Mouse (Mus musculus) cortical plate, adult 2 months (tissue): Measurements from ENCODE around the gene Cog1. TPM values are rescaled to one million over a fixed set of nuclear protein-coding genes. Genes with fewer than 3 reads are reported as not detected.

ENCODE experiments used
- H3K27ac ChIP-seq: fragments of 200-500 bp; 2 replicates; pipeline ENCODE4 v1.5.1; 2012; ENCODE audit warnings: low read length, control low read depth, inconsistent platforms; ENCODE audit not compliant: insufficient read depth
- H3K4me1 ChIP-seq: fragments of 200-500 bp; 2 replicates; pipeline ENCODE4 v1.6.1; 2011; ENCODE audit warnings: low read length; ENCODE audit not compliant: control insufficient read depth, insufficient read depth
- H3K4me3 ChIP-seq: fragments of 200-500 bp; 2 replicates; pipeline ENCODE4 v1.5.1; 2011; ENCODE audit warnings: mild to moderate bottlenecking, low read length, control low read depth; ENCODE audit not compliant: insufficient read depth
- CTCF ChIP-seq: fragments of 200-500 bp; IDR thresholded peaks from 2 replicates; pipeline ENCODE4 v1.5.1; 2011; ENCODE audit warnings: mild to moderate bottlenecking, control low read depth, low read length; ENCODE audit not compliant: insufficient read depth; ENCODE audit errors: extremely low read depth
- POLR2A ChIP-seq: fragments of 200-500 bp; IDR thresholded peaks from 2 replicates; pipeline ENCODE4 v1.6.1; 2011; ENCODE audit warnings: mild to moderate bottlenecking, low read length, control low read depth; ENCODE audit not compliant: insufficient read depth; ENCODE audit errors: extremely low read depth
- polyA plus RNA-seq: library from polyadenylated mRNA; depleted of rRNA; stranded (reverse); fragments of >200 nt; gene quantifications from 2 replicates; pipeline ENCODE4 v1.2.3, GENCODE M21; 2012

Gene Cog1
- polyA plus RNA-seq, 1 experiment, result 70.6 TPM

DNA sequence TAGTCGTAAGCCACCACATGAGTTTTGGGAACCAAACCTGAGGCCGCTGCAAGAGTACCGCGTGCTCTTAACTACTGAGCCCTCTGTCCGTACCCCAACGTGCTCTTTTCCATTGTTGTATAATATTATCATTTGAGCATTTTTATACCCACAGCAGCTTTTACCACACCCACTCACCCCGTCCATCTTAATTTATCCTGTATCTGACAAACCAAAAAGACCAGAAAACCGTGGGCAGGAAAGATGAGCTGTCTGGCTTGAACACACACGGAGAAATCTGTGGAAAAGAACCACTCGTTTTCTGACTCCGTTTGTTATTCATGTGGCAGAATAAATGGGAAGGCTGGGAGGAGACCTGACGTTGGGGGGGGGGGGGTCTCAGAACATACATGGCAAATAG lies 41.5 kb downstream of the Cog1 start:
- H3K4me1 ChIP-seq, result peaks cover 7% of the 10 kb centered on the region
- no peak overlapping the region for H3K27ac ChIP-seq
- TF ChIP-seq CTCF, result no peak
- no peak for TF ChIP-seq POLR2A
- no peak overlapping the region for H3K4me3 ChIP-seq

DNA sequence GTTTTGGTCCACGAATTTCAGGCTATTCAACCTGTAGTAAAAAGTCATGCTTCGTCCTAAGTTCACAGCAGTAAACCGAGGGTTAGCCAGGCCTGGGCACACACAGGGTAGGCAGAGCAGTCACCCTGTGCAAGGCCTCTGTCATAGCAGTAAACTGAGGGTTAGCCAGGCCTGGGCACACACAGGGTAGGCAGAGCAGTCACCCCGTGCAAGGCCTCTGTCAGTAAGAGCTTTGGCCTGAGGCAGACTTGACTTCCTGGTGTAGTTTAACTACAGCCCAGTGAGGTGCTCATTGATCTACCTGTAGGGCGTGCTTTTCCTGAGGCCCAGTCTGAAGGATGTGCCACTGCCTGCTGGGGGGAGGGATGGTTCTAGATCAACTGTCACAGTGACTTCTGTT lies 42.3 kb downstream of the Cog1 start:
- H3K4me1 ChIP-seq, result peaks cover 7% of the 10 kb centered on the region
- H3K4me3 ChIP-seq, result no peak overlapping the region
- no peak overlapping the region for H3K27ac ChIP-seq
- TF ChIP-seq POLR2A, result no peak
- TF ChIP-seq CTCF, result no peak

DNA sequence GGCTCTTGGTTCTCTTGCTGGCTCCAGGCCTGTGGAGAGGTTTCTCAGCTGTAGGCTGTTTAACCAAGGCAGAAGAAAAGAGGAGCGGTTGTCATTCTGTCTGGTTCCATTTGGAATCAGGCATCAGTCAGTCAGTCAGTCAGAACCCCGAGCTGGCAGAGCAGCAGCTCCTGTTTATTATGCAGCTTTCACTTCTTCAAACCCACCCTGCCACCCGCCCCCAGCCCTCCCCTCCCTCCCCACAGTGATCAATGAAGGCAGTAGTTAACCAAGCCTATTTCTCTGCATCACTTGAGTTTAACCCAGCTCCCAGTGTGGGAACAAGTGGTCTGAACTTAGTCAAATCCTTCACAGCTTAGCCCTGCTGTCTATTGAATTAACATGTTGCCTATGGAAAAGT lies 42.9 kb downstream of the Cog1 start:
- Histone ChIP-seq H3K4me3 (no peak overlapping the region), H3K27ac (no peak overlapping the region), H3K4me1 (peaks cover 7% of the 10 kb centered on the region)
- TF ChIP-seq CTCF (no peak), POLR2A (no peak)

DNA sequence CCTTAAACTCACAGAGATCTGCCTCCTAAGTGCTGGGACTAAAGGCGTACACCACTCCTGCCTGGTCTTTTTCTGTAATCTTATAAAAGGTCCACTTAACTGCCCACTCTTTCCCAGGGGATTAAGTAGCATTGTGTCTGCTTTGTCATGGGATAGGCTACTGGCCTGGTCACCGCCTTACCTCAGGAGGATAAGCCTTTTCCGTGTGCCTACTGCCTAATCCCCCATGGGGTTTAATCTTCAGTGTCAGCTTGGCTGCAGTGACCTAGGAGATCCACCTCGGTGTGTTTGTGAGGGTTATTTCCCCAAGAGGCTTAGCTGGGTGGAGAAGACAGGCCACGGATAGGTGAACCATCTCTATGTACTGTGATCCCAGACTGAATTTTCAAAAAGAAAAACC lies 48.6 kb downstream of the Cog1 start:
- TF ChIP-seq CTCF, result no peak
- no peak for TF ChIP-seq POLR2A
- no peaks in the 10 kb centered on the region for H3K4me1 ChIP-seq
- H3K27ac ChIP-seq, result no peak overlapping the region
- H3K4me3 ChIP-seq, result no peak overlapping the region

DNA sequence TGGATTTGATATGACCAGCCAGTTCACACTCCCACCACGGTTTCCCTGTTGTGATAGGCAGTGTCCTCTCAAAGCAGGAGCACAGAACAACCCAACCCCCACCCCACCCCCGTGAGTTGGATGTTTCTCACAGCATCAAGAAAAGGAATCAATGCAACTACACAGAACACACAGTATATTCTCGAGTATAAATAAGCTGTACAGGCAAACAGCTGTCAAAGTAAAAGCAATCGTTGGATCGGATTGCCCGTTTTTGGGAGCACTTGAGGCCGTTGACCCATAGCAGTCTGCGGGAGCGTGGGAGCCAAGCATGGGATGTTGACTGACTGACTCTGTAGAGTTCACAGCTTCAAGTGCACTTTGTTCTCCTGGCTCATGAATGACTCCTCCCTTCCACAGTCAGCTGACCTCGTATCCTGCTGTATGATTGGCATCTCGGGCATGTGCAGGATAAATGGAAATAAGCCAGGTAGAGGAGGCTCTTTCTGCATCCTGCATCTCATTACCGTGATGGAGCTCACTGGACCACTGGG lies 49.1 kb downstream of the Cog1 start:
- no peak for TF ChIP-seq POLR2A
- TF ChIP-seq CTCF, result no peak
- Histone ChIP-seq H3K4me3 (no peak overlapping the region), H3K27ac (no peak overlapping the region), H3K4me1 (no peaks in the 10 kb centered on the region)

DNA sequence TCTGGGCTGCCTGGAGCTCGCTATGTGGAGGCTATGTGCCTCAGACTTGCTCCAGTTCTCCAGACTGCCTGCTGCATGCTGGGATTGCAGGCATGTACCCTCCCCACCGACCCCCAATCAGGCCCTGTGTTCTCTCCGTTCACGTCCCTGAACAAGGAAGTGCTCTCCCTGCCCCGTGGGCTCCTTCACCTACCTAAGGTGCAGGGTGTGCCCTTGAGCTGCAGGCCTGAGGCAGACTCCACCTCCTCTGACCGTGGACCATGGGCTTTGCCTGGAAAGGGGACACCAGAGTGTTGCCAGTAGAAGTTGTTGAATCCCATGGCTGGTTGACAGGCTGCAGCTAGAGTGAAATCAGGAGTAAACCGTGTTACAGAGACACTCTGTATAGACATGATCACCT lies 50.7 kb downstream of the Cog1 start:
- no peaks in the 10 kb centered on the region for H3K4me1 ChIP-seq
- H3K4me3 ChIP-seq, result no peak overlapping the region
- no peak overlapping the region for H3K27ac ChIP-seq
- TF ChIP-seq POLR2A (no peak), CTCF (no peak)

DNA sequence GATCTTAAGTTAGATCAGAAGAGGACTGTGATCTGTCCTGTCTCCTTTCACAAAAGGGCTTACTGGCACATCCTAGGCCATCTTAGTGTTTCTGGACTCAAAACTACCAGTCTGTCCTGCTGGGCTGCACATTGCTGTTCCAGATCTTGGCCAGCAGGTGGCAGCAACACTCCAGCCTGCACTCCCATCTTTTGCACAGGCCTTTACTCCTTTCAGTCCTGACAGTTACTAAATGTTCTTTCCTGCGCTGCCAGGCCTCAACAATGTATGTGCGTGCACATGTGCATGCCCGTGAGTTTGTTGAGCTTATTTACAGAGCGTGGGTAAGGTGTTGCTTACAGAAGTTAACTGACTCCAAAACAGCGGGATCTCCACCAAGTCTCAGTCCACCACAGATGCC lies 54.8 kb downstream of the Cog1 start:
- TF ChIP-seq POLR2A, result no peak
- peak; percentile 100 for TF ChIP-seq CTCF
- H3K4me3 ChIP-seq, result no peak overlapping the region
- no peaks in the 10 kb centered on the region for H3K4me1 ChIP-seq
- H3K27ac ChIP-seq, result no peak overlapping the region

DNA sequence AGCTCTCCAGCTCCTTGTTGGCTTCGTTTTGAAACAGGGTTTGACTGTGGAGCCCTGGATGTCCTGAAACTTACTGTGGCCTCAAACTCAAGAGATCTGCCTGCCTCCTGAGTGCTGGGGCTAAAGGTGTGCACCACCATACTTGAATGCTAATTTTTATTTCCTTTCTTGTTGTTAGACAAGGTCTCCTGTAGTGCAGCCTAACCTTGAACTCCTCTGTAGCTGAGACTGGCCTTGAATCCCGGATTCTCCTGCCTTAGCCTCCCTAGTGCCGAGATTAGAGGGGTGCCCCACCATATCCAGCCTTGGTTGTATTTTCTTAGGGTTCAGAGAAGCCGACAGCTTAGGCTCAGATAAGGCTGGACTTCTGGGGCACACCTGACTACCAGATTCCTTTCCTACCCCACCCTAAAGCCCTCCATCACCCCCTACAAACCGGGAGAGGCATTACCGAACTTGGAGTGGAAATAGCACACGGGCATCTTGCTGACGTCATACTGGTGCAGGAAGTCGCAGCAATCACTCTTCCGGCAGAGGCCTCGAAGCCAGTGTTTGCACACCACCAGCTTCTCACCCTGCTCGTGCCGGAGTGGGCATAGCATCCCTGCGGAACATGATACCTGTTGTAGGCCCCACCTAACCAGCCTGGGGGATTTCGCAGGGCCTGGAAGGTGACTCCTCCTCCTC lies 57.1 kb downstream of the Cog1 start:
- peaks cover 2% of the 10 kb centered on the region; the same call in 1 of the 2 replicates for H3K4me1 ChIP-seq
- no peak overlapping the region for H3K4me3 ChIP-seq
- TF ChIP-seq CTCF (no peak), POLR2A (no peak)
- no peak overlapping the region for H3K27ac ChIP-seq

DNA sequence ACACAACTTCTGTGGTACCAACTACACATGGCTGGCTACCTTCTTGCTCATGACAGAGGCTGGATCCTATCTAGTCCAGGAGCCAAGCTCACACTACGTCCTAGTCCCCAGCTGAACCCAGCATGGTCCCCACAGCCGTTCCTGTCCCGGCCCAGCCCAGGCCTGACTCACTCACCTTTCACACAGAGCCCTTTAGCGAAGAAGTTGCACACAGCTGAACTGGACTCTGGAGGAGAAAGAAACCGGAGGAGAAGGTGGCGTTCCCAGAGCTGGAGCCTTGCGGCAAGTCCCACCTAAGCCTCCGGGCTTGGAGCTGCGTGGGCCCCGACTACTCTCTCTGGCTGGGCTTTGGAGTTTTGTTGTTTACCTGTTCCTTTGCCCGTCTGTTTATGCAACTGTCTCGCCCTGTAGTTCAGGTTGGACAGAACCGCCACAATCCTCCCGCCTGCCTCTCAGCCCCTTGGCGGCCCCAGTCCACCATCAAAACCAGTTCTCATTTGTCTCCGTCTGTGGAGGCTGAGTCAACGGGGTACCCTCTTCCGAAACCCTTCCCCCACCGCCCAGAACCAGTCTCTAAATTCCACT lies 59.8 kb downstream of the Cog1 start:
- Histone ChIP-seq H3K27ac (no peak overlapping the region), H3K4me1 (peaks cover 2% of the 10 kb centered on the region; the same call in 1 of the 2 replicates), H3K4me3 (no peak overlapping the region)
- no peak for TF ChIP-seq POLR2A
- TF ChIP-seq CTCF, result no peak

DNA sequence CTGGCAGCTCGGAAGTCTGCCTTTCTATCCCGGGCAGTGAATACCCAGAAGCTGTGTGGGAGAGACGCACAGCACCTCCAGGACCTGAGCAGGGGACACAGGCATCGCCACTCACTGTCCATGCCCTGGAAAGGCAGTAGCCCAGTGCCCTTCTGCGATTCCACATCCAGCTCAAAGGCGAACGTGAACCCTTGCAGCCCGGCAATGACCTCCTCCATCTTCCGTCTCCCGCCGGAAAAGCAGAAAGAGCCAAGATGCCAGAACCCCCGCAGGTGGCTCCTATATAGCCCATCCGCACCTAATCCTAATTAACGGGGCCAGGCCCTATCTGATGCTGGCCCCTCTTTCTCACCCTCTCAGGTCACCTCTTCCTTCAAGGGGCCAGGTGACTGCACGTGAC lies 60.3 kb downstream of the Cog1 start:
- H3K4me1 ChIP-seq, result peaks cover 2% of the 10 kb centered on the region; the same call in 1 of the 2 replicates
- no peak for TF ChIP-seq CTCF
- TF ChIP-seq POLR2A, result no peak
- no peak overlapping the region for H3K27ac ChIP-seq
- H3K4me3 ChIP-seq, result no peak overlapping the region
